Mouse (Mus musculus) heart, postnatal 0 days (tissue): Measurements from ENCODE around the gene Col5a1. TPM values are rescaled to one million over a fixed set of nuclear protein-coding genes. Genes with fewer than 3 reads are reported as not detected.

Source experiments
- ATAC-seq: fragments of 200-750 bp; cut with Nextera tagmentation; 2 replicates; pipeline ENCODE4 v1.8.0; 2017; ENCODE audit warnings: low read depth, moderate number of reproducible peaks, moderate library complexity; ENCODE audit not compliant: insufficient read depth
- DNase-seq: peaks from one replicate; pipeline ENCODE4 v3.0.0-alpha.2; 2016; ENCODE audit warnings: low spot score
- H3K27ac ChIP-seq: fragments of 300-500 bp; sonication (generic); 2 replicates; pipeline ENCODE4 v1.5.1; 2014; ENCODE audit warnings: low read depth, mild to moderate bottlenecking
- H3K27me3 ChIP-seq: fragments of 300-500 bp; sonication (generic); 2 replicates; pipeline ENCODE4 v1.6.1; 2014; ENCODE audit warnings: low read length, mixed read lengths; ENCODE audit not compliant: control insufficient read depth, insufficient read depth
- H3K36me3 ChIP-seq: fragments of 300-500 bp; sonication (generic); replicated peaks from 2 replicates; pipeline ENCODE4 v1.6.1; 2014; ENCODE audit warnings: low read length, mixed read lengths; ENCODE audit not compliant: control insufficient read depth, insufficient read depth
- H3K4me1 ChIP-seq: fragments of 300-500 bp; sonication (generic); 2 replicates; pipeline ENCODE4 v1.6.1; 2014; ENCODE audit warnings: antibody characterized with exemption; ENCODE audit not compliant: control insufficient read depth, insufficient read depth
- H3K4me2 ChIP-seq: fragments of 300-500 bp; sonication (generic); 2 replicates; pipeline ENCODE4 v1.6.1; 2014; ENCODE audit warnings: low read depth, mild to moderate bottlenecking, low read length, moderate library complexity
- H3K4me3 ChIP-seq: fragments of 300-500 bp; sonication (generic); 2 replicates; pipeline ENCODE4 v1.5.1; 2014; ENCODE audit warnings: low read depth, low read length
- H3K9ac ChIP-seq: fragments of 300-500 bp; sonication (generic); replicated peaks from 2 replicates; pipeline ENCODE4 v1.6.1; 2014; ENCODE audit warnings: low read depth, low read length, mixed read lengths
- H3K9me3 ChIP-seq: fragments of 300-500 bp; sonication (generic); replicated peaks from 2 replicates; pipeline ENCODE4 v1.6.1; 2016; ENCODE audit warnings: low read length; ENCODE audit not compliant: control insufficient read depth
- CTCF ChIP-seq: IDR thresholded peaks from 2 replicates; pipeline ENCODE4 v1.5.1; 2016; ENCODE audit warnings: antibody characterized with exemption, control low read depth, low read depth
- EP300 ChIP-seq: IDR thresholded peaks from 2 replicates; pipeline ENCODE4 v1.6.1; 2016; ENCODE audit warnings: antibody characterized with exemption, low read depth
- WGBS: fragments of 180-500 bp; shearing (Covaris S2); extraction: QIAGEN DNeasy Blood & Tissue Kit; methylation state at CpG from one replicate; pipeline ENCODE4 v1.1.7; 2014; 5-methylcytosine and 5-hydroxymethylcytosine counted together
- polyA plus RNA-seq: library from polyadenylated mRNA; unstranded; fragments of >200 nt; fragmentation: Nextera tagmentation; extraction: Ambion mirVana; gene quantifications from 2 replicates; pipeline ENCODE4 v1.2.1, GENCODE M21; 2015
- total RNA-seq: library from RNA; depleted of rRNA; stranded (reverse); fragments of >200 nt; gene quantifications from 2 replicates; pipeline ENCODE4 v1.2.3, GENCODE M21; 2014; ENCODE audit warnings: low replicate concordance

Gene Col5a1
- total and polyA plus RNA-seq, 2 experiments from 2014 or later, result 41.9 to 129 TPM

DNA sequence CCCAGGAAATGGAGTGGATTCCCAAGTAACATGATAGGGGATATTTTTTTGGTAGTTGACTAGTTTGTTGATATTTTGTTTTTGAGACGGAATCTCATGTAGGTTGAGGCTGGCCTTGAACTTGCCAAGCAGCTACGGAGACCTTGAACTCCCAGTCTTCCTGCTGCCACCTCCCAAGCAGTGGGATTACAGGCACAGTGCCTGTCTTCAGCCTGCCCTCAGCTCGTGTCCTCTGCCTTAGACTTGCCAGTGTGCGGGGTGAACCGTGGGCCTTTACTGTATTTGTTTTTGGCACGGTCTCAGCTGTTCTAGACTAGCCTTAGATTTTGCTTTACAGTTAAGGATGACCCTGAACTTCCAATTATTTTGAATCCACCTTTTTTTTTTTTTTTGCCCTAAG lies 37.5 kb downstream of the Col5a1 start:
- WGBS, result 77% methylated on average over 6 of the region's 6 CpGs
- H3K9me3 ChIP-seq, result no peaks in the 10 kb centered on the region

GRCm38 (mm10) chr2:27924463-27924862 lies 38.2 kb downstream of the Col5a1 start:
- WGBS, result 76% methylated on average over 3 of the region's 3 CpGs
- Histone ChIP-seq H3K27me3 (no peaks in the 10 kb centered on the region), H3K4me1 (no peaks in the 10 kb centered on the region), H3K27ac (no peak overlapping the region), H3K9me3 (no peaks in the 10 kb centered on the region), H3K4me2 (no peak overlapping the region), H3K36me3 (0 out of 2 replicates have a peak, but pooled peaks cover 3% of the 10 kb centered on the region), H3K9ac (no peak overlapping the region), H3K4me3 (no peak overlapping the region)
- no peak for ATAC-seq
- DNase-seq, result no peak
- TF ChIP-seq CTCF (no peak), EP300 (no peak)

More for the DNA sequence above, 37.5 kb downstream of the Col5a1 start:
- no peak overlapping the region for H3K4me3 ChIP-seq
- no peaks in the 10 kb centered on the region for H3K4me1 ChIP-seq
- no peak overlapping the region for H3K4me2 ChIP-seq
- no peak overlapping the region for H3K9ac ChIP-seq
- DNase-seq (no peak), ATAC-seq (no peak)
- 0 out of 2 replicates have a peak, but pooled peaks cover 3% of the 10 kb centered on the region for H3K36me3 ChIP-seq
- no peaks in the 10 kb centered on the region for H3K27me3 ChIP-seq
- no peak for TF ChIP-seq EP300
- no peak for TF ChIP-seq CTCF
- H3K27ac ChIP-seq, result no peak overlapping the region

DNA sequence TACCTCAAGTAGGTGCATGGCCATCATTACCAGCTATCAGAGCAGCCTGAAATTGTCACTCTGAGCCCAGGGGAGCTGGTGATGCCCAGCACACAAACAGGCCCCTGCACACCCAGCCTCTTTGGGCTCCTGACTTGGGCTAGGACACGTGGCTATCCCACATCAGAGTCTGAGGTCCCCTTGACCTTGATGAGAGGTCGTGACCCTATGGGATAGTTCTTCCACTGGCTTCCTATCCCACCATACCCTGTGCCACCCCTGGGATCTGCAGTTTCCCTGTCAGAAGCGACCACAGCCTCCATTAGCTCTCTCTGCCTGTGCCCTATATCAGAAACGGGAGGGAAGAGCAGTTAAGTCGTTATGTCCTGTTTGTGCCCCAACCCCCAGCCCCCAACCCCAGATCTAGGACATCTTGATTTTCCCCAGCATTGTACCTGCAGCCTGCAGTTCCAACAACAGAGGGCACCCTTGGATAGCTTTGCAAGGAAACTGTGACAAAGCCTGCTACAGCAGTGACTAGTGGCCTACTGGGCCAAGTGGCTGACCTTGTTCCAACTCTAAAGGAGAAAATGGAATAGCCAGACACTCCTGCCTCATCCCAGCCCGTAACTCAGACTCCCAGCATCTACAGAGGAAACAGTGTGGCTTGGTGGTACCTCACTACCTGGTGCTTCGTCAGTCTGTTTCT lies 40.4 kb downstream of the Col5a1 start:
- H3K27ac ChIP-seq, result no peak overlapping the region

DNA sequence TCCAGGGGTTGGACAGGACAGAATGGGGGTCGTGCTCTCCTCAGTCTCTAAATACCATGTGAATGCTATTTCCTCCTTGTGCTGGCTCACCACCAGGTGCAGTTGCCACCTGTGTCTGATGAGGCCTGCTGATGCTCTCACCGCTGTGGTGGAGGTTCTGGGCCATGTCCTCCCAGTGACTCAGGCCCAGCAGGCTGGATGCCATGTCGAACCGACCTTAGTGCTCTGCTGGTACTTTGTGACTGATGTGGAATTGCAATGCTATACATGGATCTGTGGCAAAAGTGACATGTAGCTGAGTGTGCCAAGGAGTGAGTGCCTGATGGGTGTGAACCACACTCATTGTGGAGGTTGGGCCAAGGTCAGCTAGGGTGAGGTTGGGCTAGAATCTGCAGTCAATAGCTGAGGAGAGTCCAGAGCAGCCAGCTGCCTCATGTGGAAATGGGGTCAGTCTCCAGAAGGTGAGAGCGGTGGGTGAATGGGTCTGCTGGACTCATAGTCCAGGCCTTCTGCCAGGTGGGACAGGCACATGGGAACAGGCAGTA lies 44.3 kb downstream of the Col5a1 start:
- TF ChIP-seq CTCF (no peak), EP300 (no peak)
- H3K9me3 ChIP-seq, result no peaks in the 10 kb centered on the region
- H3K4me3 ChIP-seq, result no peak overlapping the region
- no peak overlapping the region for H3K27ac ChIP-seq
- no peak overlapping the region for H3K9ac ChIP-seq
- ATAC-seq, result no peak
- H3K36me3 ChIP-seq, result 0 out of 2 replicates have a peak, but pooled peaks cover 3% of the 10 kb centered on the region
- H3K4me1 ChIP-seq, result peaks cover 18% of the 10 kb centered on the region
- no peak overlapping the region for H3K4me2 ChIP-seq
- 87% methylated on average over 5 of the region's 5 CpGs for WGBS
- no peak for DNase-seq
- H3K27me3 ChIP-seq, result no peaks in the 10 kb centered on the region

More for the DNA sequence above, 40.4 kb downstream of the Col5a1 start:
- Histone ChIP-seq H3K4me1 (no peaks in the 10 kb centered on the region; the same call in 1 of the 2 replicates), H3K36me3 (0 out of 2 replicates have a peak, but pooled peaks cover 3% of the 10 kb centered on the region), H3K9ac (no peak overlapping the region), H3K27me3 (no peaks in the 10 kb centered on the region), H3K4me3 (no peak overlapping the region), H3K4me2 (no peak overlapping the region), H3K9me3 (no peaks in the 10 kb centered on the region)
- ATAC-seq (peak; percentile 65), DNase-seq (peak; percentile 66)
- WGBS, result 32% methylated on average over 7 of the region's 7 CpGs
- TF ChIP-seq EP300 (no peak), CTCF (peak; percentile 87)

GRCm38 (mm10) chr2:27931130-27931529 lies 44.9 kb downstream of the Col5a1 start:
- no peaks in the 10 kb centered on the region for H3K9me3 ChIP-seq
- H3K4me1 ChIP-seq, result peaks cover 24% of the 10 kb centered on the region
- H3K9ac ChIP-seq, result no peak overlapping the region
- H3K27ac ChIP-seq, result no peak overlapping the region
- no peak overlapping the region for H3K4me2 ChIP-seq
- TF ChIP-seq EP300, result no peak
- TF ChIP-seq CTCF, result no peak
- DNase-seq (no peak), ATAC-seq (no peak)
- 0 out of 2 replicates have a peak, but pooled peaks cover 3% of the 10 kb centered on the region for H3K36me3 ChIP-seq
- H3K27me3 ChIP-seq, result no peaks in the 10 kb centered on the region
- no peak overlapping the region for H3K4me3 ChIP-seq
- WGBS, result 73% methylated on average over 6 of the region's 6 CpGs

DNA sequence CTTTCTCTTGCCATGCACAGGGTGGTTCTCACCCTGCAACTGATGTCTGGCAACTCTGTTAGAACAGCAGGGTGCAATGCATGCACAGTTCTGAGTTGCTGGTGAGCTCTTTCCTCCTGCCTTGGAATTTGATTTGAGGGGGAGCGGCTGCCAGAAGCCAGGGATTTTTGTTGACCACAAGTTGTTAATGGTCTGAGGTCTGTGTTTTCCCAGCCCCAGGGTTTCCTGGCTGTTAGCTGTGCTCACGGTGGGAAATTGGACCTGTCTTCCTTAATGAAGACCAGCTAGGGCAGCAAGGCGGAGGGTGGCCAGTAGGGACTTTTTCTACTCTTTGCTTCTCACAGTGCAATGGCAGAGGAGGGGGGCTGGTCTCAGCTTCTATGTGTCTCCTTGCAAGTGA lies 45.7 kb downstream of the Col5a1 start:
- WGBS, result 62% methylated on average over 3 of the region's 3 CpGs
- Histone ChIP-seq H3K4me1 (peaks cover 32% of the 10 kb centered on the region), H3K4me2 (no peak overlapping the region)

More for the DNA sequence above, 45.7 kb downstream of the Col5a1 start:
- Histone ChIP-seq H3K9me3 (no peaks in the 10 kb centered on the region), H3K4me3 (no peak overlapping the region), H3K9ac (no peak overlapping the region), H3K36me3 (0 out of 2 replicates have a peak, but pooled peaks cover 3% of the 10 kb centered on the region), H3K27me3 (no peaks in the 10 kb centered on the region), H3K27ac (no peak overlapping the region)
- ATAC-seq (no peak), DNase-seq (no peak)
- TF ChIP-seq CTCF (no peak), EP300 (no peak)
